Mouse (Mus musculus): ENCODE measurements at regions not wholly inside any gene's neighbourhood (a gene's known extent, or its start where the extent isn't known, plus 50 kb on each side); places are given as distances from the start of the nearest gene placed in this dataset.

DNA sequence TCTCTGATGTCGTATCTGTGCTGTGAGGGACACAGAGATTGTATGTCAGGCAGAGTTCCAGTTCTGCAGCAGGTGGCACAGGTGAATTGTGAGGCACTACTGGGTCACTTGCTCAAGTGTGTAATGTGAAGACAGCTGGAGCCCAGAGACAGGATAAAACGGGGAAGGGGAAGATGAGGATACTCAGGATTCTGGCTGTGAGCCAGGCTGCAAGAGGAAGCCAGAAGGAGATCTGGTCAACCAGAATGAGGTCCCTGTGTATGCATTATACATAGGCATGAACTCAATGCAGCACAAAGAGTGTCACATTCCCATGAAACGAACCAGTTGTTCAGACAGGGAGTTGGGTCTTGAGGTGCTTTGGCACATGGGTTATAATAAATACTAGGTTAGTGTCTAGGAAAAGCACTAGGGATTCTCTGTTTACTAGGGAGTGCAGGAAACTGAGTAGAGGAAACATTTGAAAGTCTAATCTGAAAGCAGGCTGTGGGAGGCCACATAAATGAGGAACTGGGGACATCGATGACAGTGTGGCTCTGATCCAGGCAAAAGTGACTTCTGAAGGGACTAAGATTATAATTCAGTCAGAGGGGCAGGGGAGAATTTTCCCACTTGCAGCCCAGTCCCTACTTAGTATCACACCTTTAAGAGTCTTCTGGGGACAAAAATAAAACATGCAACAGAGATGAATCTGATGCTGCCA is 109.9 kb upstream of the Rxfp2 start:
- TF ChIP-seq CTCF (IDR thresholded peaks at IDR 0.05; ENCODE audit: low read depth) = no peak
- no peak for TF ChIP-seq EP300 (IDR thresholded peaks at IDR 0.05; ENCODE audit: low read depth)

Measured in liver, embryonic 14.5 days (tissue).